Mouse (Mus musculus): ENCODE measurements at regions not wholly inside any gene's neighbourhood (a gene's known extent, or its start where the extent isn't known, plus 50 kb on each side); places are given as distances from the start of the nearest gene placed in this dataset.

DNA sequence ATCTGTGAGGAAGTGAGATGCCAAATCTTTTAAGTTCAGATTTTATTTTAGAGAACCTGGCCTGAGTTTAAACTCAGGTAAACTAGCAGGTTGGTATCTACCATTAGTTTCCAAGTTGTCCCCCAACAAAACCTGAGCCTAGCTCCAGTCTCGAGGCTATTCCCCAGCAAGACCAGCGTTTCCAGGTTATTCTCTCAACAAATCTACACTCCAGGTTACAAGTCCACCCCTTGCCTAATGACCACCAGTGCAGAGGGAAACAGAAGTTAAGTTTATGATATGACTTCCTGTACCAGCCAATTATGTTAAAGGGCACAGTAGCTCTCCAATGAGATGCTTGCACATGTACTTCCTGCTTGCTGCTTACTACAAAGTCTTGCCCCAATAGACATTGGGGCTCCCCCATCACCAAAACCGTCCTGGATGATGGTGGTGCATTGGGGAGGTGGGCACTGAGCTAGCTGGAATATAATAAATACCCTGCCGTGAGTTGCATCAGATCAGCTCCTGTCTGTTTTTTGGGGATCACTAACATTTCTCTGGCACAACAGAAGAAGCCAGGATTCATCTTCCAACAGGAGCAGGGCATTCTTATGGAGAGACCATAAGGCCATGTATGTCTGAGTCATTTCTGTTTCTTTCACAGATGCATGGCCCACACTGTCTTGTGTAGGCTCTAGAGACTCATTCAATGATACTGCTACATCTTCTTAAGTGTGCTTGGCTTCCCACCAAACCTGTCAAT lies 111.2 kb upstream of the Cpsf6 start:
- no peak for TF ChIP-seq GATA1 (IDR thresholded peaks at IDR 0.05; ENCODE audit: low read length)

- no peak for TF ChIP-seq GATA1 (IDR thresholded peaks at IDR 0.05; ENCODE audit: low read length)
These were observed 103.3 kb upstream of the Cpsf6 start for GRCm38 (mm10) chr10:117483091-117483600.

DNA sequence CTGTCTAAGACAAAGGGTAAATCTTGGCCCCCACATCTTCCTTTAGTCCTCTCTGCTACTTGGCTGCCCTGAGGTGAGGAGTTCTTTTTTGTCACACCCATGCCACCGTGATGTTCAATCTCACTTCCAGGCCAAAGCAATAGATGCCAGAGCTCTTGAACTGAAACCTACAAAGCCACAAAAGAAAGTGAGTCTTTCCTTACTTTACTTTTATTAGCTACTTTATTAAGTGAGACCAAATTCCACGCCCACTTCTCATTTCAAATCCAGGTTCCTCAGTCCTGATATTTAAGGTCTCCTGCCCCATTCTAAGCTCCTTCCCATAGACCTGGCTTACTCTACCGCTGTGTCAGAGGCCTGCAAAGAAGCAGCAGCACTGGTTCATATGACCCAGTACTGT lies 102.5 kb upstream of the Cpsf6 start:
- no peak for TF ChIP-seq GATA1 (IDR thresholded peaks at IDR 0.05; ENCODE audit: low read length)

DNA sequence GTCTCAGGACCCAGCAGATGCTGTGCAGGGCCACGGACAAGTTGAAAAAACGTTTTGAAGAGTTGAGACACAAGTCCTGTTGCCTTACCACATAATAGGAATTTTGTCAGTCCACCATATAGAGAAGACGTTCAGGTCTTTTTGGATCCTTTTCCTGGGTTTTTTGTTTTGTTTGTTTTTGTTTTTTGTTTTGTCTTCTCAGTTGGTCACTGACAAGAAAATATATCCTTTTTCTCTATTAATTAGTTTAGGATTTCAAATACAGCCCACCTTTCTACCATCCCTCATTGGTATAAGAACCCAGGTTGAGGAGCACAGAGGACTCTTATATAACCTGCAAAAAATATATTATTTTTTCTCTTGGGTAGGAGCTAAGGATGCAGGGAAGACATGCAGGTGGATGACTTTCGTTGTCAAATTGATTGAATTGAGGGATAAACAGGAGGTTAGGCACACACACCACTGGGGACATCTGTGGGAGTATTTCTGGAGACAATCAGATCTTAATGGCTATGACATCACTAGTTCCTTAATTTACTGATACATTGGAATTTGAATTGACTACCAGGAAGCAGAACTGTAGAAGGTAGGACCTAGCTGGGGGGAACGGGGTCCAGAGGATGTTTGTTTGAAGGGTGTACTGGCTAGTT lies 101.7 kb upstream of the Cpsf6 start:
- no peak for TF ChIP-seq GATA1 (IDR thresholded peaks at IDR 0.05; ENCODE audit: low read length)

- TF ChIP-seq GATA1 (IDR thresholded peaks at IDR 0.05; ENCODE audit: low read length), result no peak
These were observed 100.6 kb upstream of the Cpsf6 start for GRCm38 (mm10) chr10:117480456-117480850.

DNA sequence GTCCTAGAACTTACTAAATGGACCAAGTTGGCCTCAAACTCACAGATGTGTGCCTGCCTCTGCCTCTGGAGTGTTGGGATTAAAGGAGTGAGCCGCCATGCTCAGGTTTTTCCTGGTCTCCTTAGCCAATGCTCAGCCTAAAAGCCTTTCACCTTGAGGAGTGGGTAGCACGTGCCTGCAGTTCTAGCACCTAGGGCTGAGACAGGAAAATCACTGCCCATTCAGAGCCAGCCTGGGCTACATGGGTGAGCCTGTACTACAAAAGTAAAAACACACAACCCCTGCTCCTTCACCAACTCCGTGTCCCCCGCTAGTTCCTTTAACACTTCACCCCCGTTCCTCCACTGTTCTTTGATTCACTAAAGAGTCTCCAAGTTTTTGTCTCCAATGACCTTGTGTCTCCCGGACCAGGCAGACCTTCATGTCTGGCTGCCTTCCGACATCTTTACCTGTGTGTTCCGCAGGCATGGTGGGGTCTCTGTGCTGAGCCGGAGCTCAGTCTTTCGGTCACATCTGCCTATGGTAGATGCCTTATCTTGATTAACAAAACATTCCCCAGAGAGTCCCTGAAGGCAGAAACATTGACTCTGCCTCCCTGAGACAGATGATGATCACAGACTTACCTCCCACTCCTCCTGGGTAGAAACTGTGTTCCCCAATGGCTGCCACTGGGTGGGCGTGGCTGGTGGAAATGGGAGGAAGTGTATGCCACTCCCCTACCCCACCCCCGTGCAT lies 100.1 kb upstream of the Cpsf6 start:
- no peak for TF ChIP-seq GATA1 (IDR thresholded peaks at IDR 0.05; ENCODE audit: low read length)

DNA sequence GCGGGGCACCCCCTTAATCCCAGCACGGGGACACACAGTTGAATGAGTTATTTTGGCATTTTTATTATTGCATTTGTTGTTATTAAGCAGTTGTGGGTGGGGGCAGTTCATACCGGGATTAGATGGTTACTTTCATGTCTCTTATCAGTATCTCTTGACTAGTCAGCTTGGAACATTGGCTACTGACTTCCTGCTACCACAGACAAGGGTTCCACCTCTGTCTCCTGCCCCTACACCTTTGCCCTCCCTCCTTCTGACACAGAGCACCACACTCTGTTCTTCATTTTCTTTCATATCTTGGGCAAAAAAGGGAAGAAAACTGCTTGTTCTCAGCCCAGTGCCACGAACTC lies 99.1 kb upstream of the Cpsf6 start:
- TF ChIP-seq GATA1 (IDR thresholded peaks at IDR 0.05; ENCODE audit: low read length), result no peak

DNA sequence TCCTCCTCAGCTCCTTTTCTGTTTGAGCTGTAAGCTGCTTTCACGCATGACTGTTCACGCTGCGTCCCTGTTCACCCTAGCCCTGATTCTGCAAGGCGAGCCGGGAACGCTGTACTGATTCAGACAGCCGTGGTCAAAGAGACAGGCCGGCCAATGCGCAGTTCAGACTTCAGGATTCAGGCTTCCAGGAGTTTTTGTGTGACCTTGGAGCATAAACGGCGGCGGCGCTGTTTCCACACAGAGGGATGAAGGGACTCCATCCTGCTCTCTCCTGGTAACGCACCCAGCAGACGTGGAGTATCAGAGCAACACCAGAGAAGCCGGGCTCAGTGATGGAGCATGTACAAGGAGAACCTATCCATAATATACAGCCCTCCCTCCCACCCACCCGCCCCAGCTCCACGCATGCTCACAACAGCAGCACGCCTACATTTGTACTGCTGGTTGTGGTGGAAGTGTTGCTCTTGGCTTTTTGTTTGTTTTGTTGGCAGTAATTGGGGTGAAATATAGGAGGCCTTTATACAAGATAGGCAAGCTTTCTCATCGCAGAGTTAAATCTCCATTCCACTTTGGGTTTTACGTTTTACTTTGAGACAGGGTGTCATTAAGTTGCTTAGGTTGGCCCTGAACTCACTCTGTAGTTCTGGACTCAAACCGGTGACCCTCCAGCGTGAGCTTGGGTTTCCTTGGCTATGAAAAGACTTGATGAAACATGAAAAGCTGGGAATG lies 98.6 kb upstream of the Cpsf6 start:
- TF ChIP-seq GATA1 (IDR thresholded peaks at IDR 0.05; ENCODE audit: low read length), result no peak

- TF ChIP-seq GATA1 (IDR thresholded peaks at IDR 0.05; ENCODE audit: low read length), result no peak
These were observed 97.8 kb upstream of the Cpsf6 start for GRCm38 (mm10) chr10:117477331-117478201.

DNA sequence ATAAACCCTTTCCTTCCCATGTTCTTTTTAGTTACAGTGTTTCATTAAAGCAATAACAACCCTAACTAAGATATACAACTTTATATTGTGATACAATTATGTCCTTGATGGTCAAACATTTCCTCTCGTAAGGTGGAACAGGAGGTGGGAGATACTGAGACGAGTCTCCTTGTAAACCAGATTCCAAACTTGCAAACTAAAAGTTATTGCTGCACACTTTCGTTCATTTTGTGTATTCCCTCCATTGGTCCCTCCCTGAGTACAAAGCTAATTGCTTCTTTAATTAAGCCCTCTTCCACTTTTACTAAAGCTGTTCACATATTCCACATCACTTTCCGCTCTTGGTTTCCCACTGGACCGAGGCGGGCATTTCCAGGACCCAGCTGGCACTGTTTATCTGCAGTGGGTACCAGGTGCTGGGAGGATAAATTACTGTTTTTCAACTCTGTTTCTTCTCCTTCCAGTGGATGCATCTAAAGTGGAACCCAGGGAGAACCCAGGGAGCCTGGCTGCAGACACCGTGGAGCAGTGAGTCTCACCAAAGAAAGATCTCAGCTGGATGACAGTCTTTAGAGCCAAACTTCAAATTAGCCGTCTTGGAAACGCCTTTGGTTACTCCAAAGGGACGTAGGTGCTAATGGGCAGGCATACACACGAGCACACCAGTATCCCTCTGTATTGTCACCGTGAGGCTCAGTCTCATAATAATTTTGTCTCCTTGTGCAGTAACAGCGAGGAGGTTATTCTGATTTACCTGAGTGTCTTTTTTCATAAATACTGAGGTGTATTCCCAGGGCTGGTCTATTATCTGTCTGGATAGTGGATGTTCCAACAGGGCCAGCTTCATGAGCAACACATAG lies 95.5 kb upstream of the Cpsf6 start:
- no peak for TF ChIP-seq GATA1 (IDR thresholded peaks at IDR 0.05; ENCODE audit: low read length)

DNA sequence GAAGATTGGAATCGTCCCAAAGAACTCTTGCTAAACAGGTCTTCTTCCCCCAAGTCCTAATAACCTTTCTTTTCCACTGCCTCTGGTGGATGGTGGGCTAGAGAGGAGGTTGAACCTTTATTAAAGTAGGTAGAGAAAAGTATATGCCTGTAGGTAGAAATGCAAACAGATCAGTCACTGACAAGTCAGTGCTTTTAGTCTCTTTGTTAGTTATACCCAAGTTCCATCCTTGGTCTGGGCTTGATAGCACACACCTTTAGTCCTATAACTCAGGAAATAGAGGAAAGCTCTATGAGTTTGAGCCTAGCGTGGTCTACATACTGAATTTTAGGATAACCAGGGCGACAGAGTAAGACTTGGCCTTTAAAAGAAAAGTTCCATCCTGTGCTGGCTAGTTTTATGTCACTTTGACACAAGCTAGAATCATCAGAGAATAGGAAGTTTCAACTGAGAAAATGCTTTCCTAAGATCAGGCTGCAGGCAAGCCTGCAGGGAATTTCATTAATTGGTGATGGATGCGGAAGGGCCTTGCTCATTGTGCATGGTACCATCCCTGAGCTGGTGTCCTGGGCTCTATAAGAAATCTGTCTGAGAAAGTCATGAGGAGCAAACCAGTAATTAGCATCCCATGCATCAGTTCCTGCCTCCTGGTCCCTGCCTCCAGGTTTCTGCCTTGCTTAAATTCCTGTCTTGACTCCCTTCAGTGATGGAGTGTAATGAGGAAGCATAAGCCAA lies 94.7 kb upstream of the Cpsf6 start:
- TF ChIP-seq GATA1 (IDR thresholded peaks at IDR 0.05; ENCODE audit: low read length), result no peak

- no peak for TF ChIP-seq GATA1 (IDR thresholded peaks at IDR 0.05; ENCODE audit: low read length)
These were observed 93.7 kb upstream of the Cpsf6 start for GRCm38 (mm10) chr10:117473471-117473870.

- TF ChIP-seq GATA1 (IDR thresholded peaks at IDR 0.05; ENCODE audit: low read length), result no peak
These were observed 92.7 kb upstream of the Cpsf6 start for GRCm38 (mm10) chr10:117472568-117472930.

Measured in G1E-ER4 (cell line).